Mouse (Mus musculus) erythroid progenitor cell, adult 5-6 weeks (primary cell): ENCODE measurements around the gene C1ql1. TPM values are rescaled to one million over a fixed set of nuclear protein-coding genes. Genes with fewer than 3 reads are reported as not detected.
A peak's percentile ranks its signal among the peaks of the same experiment; 100 is the strongest.
"Not testable (repeated sequence)": the region's sequence is repeated elsewhere in the genome, so short reads cannot be mapped to it uniquely, and the experiment has no call there.

Experiments used
- ATAC-seq: replicated peaks from 2 replicates; pipeline ENCODE4 v1.8.0; 2016; ENCODE audit warnings: moderate number of reproducible peaks, mild to moderate bottlenecking, moderate TSS enrichment, inconsistent platforms; ENCODE audit not compliant: poor library complexity, low FRiP score, severe bottlenecking
- total RNA-seq, 2 experiments: library from RNA; stranded (forward) in 1 of 2; stranded (reverse) in 1 of 2; fragments of 150-400 nt in 1 of 2; fragments of 186-747, 209-891 nt in 1 of 2; gene quantifications; 2 replicates each; pipeline versions ENCODE4 v1.2.3 to v1.2.4; 2015 to 2017; ENCODE audit warnings: low replicate concordance in 2 of 2

Gene C1ql1
- total RNA-seq (2015; ENCODE audit: low replicate concordance) (not detected in 2 replicates), total RNA-seq (2017; ENCODE audit: low replicate concordance) (not detected in 2 replicates)

DNA sequence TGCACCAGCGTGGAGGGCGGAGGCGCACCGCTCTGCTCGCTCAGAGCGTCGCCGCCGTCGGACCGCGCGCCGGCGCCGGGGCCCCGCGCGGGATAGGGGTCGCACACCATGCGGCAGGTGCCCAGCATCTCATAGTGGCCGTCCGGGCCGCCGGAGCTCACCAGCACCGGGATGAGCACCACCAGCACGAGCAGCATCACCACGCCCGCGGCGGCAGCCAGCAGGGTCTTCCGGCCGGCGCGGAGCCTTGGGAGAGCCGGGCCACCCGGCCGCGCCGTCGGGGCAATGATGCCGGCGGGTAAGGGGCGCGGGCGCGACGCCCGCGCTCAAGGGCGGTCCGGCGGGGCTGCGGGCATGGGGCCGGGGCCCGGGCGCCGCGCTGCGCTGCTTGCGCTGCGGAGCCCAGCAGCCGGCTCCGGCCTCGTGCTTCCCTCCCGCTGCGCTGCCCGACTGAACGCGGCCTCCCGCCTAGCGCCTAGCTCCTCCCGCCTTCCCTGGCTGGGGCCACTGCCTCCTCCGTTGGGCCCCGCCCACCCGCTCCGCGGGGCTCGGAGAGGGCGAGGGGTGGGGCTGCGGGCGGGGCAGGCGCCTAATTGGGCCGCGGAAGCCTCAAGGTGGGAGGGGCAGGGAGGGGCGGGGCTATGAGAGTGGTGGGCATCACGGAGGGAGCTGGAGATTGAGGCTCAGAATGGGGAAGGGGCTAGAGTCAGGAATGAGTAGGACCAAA lies at the start of gene C1ql1:
Gene C1ql1, minus strand, starts transcription at position 424 of the 727 bp plus-strand sequence.
- ATAC-seq, result peak; percentile 89

DNA sequence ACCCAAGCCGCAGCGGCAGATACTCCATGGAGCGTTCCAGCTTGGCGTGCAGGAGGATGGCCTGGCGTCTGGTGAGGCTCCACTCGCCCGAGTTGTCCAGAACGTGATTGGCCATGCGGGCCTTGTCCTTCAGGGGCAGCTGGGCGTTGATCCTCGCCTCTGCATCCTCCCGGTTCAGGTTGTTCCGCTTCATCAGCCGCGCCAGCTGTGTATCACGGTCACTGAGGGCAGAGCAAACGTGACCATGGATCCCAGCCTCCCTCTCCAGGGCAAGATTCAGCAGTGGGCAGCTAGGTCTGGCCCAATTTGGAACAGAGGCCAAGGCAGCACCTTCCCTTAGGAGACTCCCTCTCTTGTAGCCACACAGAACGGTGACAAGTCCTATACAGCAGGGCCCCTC lies 48.5 kb upstream of the C1ql1 start:
- no peak for ATAC-seq

DNA sequence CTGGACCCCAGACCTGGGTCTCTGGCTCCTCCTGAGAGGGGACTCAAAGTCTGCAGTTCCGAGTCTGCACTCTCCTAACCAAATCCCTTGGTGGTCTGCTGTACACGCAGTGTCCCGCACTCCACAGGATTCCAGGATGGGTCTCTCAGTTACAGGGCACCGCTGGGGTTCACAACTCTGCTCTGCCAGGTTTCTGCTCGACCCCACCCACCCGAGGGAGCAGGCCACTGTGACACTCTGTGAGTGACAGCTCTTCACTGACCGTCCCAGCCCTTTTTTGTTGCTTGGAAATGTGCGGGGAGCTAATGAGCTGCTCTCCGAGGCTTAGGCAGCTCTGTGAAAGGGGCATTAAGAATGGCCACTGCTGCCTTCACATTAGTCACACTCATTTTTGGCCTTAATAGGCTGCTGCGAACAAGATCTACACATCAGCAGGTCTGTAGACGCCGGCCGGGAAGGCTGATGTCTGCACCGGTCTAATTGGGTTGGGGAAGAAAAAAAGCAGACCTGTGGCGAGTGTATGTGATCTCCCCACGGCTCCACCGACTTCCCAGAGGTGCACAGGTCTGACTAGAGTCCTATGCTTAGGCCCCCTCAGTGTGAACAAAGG lies 47.0 kb upstream of the C1ql1 start:
- ATAC-seq, result no peak

DNA sequence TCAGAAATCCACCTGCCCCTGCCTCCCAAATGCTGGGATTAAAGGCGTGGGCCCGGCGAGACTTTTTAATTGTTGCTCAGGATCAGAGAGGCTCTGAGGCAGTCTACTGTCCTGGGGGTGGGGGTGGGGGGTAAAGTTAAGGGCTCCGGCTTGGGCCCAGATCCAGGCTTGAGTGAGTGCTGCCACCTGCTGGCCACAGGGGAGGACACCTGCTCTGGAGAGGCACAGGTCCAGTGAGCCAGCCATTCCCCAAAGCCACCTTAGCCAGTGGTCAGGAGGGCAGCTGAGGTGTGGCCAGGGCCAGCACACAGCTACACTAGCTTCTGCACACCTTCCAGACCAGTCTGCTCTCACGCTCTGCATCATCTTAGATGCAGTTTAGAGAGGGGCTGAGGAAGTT lies 46.5 kb upstream of the C1ql1 start:
- peak; percentile 62; the same call in 1 of the 2 replicates for ATAC-seq

DNA sequence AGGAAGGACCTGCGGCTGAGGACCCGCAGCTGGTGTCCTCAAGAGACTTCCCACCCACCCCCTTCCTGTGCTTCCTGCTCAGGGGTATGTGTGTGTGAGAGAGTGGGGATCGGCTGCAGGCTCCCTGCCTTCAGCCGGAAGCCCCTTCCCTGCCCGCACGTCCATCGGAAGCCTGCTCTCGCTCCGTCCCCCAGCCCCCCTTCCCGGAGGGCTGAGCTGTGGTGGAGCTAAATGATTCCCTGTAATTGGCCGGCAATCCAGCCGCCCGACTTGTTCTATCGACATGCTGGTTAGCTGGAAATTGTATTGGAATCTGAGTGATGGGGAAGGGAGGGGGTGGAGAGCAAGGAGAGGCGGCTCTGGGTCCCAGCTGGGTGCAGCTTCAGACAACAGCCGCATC lies 45.2 kb upstream of the C1ql1 start:
- no peak for ATAC-seq

DNA sequence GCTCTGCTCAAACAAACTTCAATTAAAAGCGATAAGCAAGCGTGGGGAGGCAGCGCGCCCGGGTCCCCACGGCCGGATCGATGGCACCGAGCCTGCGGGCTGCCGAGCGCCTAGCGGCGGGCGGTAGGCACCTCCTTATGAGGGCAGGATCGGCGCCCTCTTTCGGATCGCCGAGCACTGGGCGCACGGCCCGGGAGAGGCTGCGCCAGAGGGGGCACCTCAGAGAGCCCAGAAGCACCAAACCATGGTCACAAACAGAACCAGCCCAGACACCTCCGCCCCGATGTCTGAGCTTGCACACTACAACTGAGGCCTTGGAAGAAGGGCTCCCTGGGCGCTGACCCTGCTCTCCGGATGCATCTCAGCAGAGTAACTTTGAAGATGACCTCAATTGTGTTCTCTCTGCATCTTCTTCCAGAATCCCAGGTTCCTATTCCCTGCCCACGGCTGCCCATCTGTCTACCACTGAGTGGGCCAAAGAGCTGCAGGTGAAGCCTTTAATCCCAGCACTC lies 43.7 kb upstream of the C1ql1 start:
- ATAC-seq, result no peak

DNA sequence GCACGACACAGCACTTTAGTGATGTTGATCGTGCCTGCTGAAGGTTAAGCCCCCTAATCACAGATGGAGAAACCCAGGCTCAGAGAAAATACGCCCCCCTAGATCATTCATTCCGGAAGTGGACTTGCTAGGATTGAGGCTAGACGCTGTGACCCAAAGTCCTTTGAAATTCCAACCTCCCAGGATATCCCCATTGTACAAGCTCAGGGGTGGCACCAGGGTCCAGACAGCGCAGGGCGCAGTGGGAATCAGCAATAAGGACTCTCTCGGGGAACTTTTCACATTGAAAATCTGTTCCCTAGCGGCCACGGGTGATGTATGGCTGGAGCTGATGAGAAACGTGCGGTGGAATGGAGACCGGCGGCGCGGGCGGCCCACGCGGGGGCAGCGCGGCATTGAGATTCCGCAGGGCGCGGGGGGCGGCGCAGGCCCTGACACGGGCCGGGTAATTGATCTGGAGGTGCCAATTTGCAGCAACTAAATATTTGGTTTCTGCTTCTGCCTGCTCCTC lies 43.2 kb upstream of the C1ql1 start:
- ATAC-seq, result no peak

DNA sequence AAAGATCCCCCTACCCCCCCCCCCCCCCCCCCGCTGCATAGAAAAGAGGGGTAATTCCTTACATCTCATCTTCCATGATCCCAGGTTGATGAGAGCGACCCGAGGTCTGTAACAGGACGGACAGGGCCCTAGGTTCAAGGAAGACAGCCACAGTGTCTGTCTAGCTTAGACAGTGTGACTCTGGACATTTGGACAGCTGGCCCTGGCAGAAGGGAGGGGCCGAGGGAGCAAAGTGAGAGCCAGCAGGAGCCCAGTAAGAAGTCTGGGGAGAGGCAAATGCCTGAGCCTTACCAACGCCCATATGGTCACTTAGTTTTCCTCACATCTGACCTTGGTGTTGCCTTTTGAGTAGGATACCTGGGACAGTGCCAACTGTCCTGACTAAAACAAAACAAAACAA lies 38.7 kb upstream of the C1ql1 start:
- no peak for ATAC-seq

DNA sequence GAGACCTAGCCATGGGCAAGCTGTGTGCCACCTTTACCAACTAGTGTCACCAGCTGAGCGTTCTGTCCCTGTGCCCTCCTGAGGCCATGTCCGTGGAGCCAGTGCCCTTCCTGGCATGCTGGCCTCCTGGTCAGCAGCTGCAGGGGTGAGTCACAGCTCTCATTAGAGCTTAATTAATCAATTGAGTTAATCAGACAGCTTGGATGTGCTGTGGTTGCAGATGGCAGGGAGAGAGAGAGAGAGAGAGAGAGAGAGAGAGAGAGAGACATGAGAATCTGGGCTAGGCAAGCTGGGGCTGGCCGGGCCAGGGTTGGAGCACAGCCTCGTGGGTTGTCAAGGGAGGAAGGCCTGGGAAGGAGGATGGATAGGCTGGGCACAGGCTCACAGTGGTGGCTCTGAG lies 38.1 kb upstream of the C1ql1 start:
- ATAC-seq, result no peak

DNA sequence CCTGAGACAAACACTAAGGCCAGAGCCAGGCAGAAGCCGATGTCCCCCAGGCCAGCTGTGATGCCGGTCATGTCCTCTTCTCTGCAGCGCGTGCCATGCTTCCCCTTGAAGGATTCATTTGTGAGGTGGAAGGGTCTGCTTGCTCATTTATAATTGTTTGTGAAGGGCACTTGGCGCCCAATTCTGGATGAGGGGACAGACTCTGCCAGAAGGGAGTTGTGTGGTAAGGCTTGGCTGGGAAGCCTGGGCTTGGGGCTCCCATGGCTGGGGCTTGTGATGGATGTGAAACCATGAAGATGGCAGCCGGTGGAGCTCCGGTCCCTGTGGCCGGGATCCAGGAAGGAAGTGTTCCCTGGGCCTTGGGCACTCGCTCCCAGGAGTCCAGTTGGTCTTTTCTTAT lies 37.6 kb upstream of the C1ql1 start:
- ATAC-seq, result no peak

DNA sequence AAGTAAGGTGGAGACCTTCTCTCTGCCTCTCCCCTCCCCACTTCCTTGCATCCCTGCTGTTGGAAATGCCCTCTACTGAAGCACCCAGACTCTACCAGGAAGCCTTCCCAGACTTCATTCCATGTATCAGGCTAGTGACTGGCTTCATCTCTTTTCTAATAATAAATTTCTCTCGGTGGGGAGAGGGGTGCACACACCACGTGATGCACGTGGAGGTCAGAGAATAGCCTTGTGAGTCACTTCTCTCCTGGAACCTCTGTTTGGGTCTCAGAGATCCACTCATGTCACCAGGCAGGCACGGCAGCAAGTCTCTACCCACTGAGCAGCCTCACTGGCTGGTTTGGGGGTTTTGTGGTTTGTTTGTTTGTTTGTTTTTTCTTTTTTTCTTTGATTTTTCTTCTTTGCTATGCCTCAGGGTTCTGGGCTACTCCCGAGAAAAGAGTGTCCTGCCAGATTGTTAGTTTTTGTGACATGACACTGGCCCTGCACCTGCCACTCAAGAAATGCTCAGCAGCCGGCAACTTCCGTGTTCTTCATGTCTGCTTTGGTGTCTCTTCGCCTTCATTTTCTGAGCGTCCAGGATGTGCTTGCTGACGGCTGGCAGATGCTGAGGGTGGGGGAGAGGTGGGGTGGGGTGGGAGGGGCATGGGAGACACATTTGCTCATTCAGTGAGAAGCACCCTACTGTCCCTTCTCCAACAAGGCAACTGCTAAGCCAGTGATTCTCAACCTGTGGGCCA lies 34.8 kb upstream of the C1ql1 start:
- no peak for ATAC-seq

DNA sequence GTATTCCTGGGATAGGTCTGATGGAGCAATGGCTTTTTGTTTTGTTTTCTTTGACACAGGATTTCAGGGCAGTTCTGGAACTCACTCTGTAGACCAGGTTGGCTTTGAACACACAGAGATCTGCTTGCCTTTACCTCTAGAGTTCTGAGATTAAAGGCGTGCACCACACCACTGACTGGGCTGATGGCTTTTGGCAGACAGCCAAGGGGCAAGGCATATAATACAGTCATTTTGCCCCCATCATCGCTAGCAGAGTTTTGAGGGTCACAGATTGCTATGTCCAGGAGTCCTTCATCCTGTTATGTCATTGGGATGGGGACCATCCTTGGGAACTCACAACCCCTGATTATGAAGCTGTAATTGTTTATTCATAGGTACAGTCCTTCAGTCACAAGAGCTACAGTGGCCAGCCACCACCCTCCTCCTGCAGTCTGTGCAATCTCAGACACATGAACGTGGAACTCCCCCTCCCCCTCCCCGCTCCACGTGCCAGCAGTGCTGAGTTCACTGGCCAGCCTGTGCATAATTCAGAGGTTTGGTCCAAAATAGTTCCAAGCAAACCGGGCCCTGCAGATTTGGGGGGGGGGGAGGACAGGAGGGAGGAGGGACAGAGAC lies 31.7 kb upstream of the C1ql1 start:
- no peak for ATAC-seq

DNA sequence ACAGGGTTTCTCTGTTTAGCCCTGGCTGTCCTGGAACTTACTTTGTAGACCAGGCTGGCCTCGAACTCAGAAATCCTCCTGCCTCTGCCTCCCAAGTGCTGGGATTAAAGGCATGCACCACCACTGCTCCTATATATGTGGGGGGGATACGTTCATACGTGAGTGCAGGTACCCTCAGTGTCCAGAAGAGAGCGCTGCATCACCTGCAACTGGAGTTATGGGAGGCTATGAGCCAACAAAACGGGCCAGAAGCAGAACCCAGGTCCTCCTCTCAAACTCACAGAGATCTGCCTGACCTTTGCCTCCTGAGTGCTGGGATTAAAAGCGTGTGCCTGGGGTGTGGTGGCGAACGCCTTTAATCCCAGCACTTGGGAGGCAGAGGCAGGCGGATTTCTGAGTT lies 29.5 kb upstream of the C1ql1 start:
- not testable (repeated sequence) for ATAC-seq

DNA sequence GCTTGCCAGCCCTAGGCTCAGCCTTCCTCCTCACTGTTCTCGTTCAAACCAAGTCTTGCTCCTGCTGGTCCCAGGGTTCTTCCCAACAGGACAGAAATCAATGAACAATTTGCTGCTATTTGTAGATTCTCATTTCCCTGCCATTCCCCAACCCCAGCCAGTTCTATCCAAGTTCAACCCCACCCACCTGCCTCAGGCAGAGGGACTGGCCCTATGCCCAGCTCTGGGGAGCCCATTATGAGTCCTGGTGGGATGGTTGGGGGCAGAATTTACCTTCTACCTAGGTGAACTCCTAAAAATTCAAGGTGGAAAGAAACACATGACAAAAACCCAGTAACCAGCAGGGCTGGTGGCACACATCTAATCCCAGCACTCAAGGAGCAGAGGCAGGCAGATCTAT lies 25.8 kb upstream of the C1ql1 start:
- ATAC-seq, result no peak

DNA sequence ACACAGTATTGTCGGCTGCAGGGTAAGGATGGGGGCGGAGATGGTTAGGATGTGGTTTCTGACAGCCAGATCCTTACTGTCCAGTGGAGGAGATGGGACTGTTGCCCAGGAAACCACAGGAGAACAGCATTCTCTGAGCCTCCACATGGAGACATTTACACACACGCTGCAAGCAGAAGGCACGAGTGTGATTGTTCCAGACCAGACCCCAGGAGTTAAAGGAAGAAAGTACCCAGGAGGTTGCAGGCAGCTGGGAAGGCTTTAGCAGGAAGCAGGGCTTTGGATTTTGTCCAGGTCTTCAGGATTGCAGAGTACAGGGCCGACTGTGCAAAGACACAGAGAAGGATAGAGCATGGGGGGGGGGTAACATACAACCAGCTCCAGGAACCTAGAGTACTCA lies 25.1 kb upstream of the C1ql1 start:
- no peak for ATAC-seq

DNA sequence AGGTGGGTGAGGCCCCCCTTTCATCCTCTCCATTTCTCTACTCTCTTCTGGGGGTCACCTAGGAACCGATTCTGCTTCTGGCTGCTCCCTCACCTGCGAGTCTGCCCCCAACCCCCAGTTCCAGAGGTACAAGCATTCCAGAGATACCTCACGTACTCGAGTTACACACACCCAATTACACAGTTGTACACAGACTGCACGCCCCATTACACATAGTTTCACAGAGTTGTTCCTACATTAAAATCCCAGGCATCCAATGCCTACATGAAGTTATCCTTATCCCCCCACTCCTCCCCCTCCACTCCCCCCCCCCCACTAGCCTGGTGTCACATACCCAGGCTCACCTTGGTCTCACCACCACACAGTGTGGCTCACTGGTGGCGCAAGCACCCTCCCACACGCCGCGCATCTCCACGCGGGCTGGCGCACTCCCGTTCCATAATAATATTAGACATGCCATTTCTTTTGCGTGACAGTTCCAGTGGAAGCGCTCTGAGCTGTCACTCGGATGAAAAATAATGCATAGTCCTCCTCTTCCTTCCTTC lies 18.1 kb upstream of the C1ql1 start:
- ATAC-seq, result no peak

DNA sequence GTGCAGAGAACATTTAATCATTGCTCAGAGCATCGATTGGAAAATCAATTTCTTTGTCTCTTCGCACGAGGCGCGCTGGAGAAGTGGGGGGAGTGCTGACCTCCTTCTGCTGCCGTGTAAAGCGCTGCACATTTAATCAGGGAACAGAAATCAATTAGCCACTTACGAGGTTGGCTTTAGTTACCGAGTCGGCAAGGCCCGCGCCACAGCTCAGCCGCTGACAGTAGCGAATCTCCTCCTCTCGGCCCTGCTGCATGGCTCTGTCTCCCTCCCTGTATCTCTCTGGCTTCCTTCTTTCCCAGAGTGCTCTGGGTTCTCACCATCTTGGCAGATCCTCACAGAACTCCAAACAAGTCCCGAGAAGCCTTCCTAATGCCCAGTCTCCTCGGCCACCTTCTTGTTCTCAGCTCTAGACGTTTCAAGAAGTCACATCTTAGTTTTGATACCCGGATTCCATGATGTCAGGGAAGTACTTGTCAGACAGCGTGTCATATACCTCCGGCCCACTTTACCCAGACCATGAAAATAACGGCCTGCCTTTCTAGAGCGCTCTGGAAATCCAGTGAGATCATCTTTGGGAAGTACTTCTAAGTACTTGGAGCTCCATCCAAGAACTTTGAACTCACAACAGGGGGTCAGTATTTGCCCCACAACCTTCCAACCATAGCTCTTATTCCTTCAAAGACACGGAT lies 17.5 kb upstream of the C1ql1 start:
- no peak for ATAC-seq

DNA sequence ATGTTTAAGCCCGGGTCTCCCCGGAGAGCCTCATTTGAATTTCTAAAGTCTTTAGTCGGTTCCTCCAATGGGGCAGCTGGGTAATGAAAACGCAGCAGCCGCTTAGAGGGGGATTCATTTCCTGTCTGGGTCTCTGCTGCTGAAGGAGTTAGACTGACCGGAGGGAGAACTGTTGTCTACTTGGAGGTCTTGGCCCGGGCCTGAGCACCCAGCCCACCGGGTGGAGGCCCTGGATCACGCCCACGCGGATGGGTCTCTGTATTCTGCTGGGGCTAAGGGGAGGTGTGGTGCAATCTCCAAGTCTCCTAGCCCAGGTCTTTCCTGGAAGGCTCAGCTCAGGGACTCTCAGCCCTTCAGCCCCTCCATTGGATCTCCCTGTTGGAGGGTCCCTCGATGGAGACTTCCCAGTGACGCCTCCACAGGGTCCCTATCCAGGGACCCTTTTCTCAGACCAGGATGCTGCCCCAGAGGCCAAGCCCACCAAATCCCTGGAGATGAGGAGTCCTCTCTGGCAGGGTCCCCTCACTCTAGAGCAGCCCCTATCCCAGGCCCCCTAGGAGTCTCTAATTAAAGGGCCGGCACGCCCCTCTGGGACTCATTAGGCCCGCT lies 16.9 kb upstream of the C1ql1 start:
- no peak for ATAC-seq

DNA sequence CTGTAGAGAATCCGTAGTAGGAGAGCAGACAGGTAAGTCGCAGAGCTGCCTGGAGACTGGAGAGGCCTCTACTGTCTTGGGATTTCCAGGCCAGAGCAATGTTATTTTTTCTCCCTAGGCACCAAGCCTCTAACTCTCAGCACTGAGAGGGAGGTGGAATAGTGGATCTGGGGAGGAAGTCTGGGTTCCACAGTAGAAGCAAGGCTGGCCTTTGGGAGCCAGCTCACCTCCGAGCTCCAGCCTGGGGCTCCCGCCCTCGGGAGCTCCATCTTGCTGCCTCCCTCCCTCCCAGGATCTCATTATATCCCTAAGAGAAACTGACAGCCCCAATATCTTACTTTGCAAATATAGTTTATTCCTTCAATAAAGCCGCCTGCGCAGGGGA lies 16.4 kb upstream of the C1ql1 start:
- no peak for ATAC-seq
